Mouse (Mus musculus) left cerebral cortex, adult 9 months (tissue): ENCODE data around the gene Cars.

Source experiments
- DNase-seq, 2 experiments: peaks; one replicate each; pipeline ENCODE4 v3.0.0; 2022; ENCODE audit warnings: low spot score in 2 of 2

Cars gene

DNA sequence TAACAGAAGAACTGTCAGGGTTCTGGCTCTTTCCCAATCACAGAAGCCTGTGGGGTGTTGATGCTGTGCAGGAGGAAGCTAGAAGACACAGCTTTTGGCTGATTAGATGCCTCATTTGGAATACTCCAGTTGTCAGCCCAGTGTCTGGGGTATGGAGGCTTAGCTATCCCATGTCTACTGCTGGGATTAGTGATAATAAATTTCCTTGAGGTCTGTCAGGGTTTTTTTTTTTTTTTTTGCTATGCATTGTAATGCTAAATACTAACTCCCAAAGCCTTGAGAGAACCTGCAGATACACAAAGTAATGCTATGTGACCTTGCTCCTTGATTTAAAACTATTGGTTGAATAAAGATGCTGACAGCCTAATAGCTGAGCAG is 88.6 kb downstream of the Cars start:
- DNase-seq: no peak

DNA sequence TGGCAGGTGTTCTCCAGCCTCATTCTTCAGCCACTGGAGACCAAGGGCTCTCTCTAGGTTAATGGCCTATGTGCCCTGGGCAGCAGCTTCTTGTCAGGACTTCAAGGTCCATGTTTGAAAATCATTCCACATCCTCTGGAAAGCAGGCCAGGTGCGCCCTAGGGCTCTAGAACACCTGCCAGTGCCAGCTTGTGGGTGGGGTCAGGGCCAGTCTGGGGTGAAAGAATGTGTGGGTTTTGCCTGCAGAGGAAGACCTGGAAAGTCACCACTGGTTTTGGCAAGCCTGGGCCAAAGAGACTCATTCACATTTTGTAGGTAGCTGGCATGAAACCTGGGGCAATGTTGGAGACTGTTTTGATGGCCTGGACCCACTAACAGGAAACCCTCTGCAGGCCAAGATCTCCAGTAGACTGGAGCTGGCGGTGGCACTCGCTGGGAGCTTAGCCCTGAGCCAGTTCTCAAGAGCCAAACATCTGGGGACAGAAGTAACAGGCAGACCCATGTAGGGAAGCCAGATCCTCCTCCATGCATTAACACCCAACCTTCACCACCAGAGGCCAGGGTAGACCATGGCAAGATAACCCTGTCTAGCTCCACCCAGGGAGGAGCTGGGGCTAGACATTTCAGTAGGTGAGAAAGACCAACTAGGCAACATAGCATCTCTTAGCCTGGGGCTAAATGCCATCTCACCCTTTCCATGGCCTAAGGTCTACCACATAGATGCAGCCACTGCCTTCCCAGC is 89.1 kb downstream of the Cars start:
- DNase-seq: no peak

- DNase-seq: no peak
Measured at GRCm38 (mm10) chr7:143509566-143509965, 90.3 kb downstream of the Cars start.
